Mouse (Mus musculus) left cerebral cortex, postnatal 25 days (tissue): ENCODE results near the gene Lgals4. TPM values are rescaled to one million over a fixed set of nuclear protein-coding genes. Genes with fewer than 3 reads are reported as not detected.
"Not testable (repeated sequence)": the region's sequence is repeated elsewhere in the genome, so short reads cannot be mapped to it uniquely, and the experiment has no call there.

Experiments used
- DNase-seq, 2 experiments: peaks; one replicate each; pipeline ENCODE4 v3.0.0; 2022; ENCODE audit warnings: low spot score in 2 of 2, mixed read lengths in 1 of 2
- intact Hi-C: fragments of 180-260 bp; cut with DNase I; formaldehyde crosslinking; loops from one replicate; pipeline ENCODE4 v1.15.1; 2025
- total RNA-seq, 2 experiments: library from RNA; stranded (reverse); gene quantifications; 2 replicates each; pipeline ENCODE4 v1.2.3; 2021

Lgals4 gene
- total RNA-seq, 2 experiments from 2014 or later, result 2.2 to 2.7 TPM

GRCm38 (mm10) chr7:28883039-28883438 is 49.4 kb downstream of the Lgals4 start:
- no peak for DNase-seq

GRCm38 (mm10) chr7:28883704-28884103 is 50.0 kb downstream of the Lgals4 start:
- intact Hi-C loops, DNase-seq: not testable (repeated sequence)

More at GRCm38 (mm10) chr7:28883039-28883438, 49.4 kb downstream of the Lgals4 start:
- intact Hi-C loops, result no loop called here

GRCm38 (mm10) chr7:28886486-28886885 is 52.8 kb downstream of the Lgals4 start:
- DNase-seq, result no peak
- intact Hi-C loops, result no loop called here

- no peak for DNase-seq
Measured at GRCm38 (mm10) chr7:28888701-28889161, 55.1 kb downstream of the Lgals4 start.

More at GRCm38 (mm10) chr7:28888701-28889161, 55.1 kb downstream of the Lgals4 start:
- intact Hi-C loops, result no loop called here

Other genes with a start within 250 kb of the Lgals4 start
- 10 to 100 TPM; 65.2 to 68.7 TPM for gene Samd4b, start 235.7 kb upstream of the Lgals4 start, total RNA-seq
- gene Pak4, start 235.7 kb upstream of the Lgals4 start, total RNA-seq, result 1 to 10 TPM; 8.1 to 8.3 TPM
- 1 to 10 TPM; 1.1 to 1.6 TPM for gene Acp7, start 202.5 kb upstream of the Lgals4 start, total RNA-seq
- gene Fbxo27, start 141.0 kb upstream of the Lgals4 start, total RNA-seq, result 10 to 100 TPM; 21.6 to 21.8 TPM
- 1 to 10 TPM in 1 of 2 experiments, under 1 TPM in 1; 0.76 to 1.3 TPM for gene Fbxo17, start 117.0 kb upstream of the Lgals4 start, total RNA-seq
- gene Mrps12, start 92.0 kb upstream of the Lgals4 start, total RNA-seq, result 10 to 100 TPM; 60.3 to 67.4 TPM
- gene Sars2, start 91.9 kb upstream of the Lgals4 start, total RNA-seq, result 10 to 100 TPM; 13.1 to 14.4 TPM
- 1 to 10 TPM in 1 of 2 experiments, under 1 TPM in 1; 0.92 to 1.2 TPM for gene Ccer2, start 77.7 kb upstream of the Lgals4 start, total RNA-seq
- gene Sirt2, start 67.1 kb upstream of the Lgals4 start, total RNA-seq, result 100 to 1,000 TPM; 151 to 166 TPM
- gene Nfkbib, start 66.3 kb upstream of the Lgals4 start, total RNA-seq, result 10 to 100 TPM; 34.2 to 37.7 TPM
- 1 to 10 TPM; 2.4 to 2.9 TPM for gene Rinl, start 44.9 kb upstream of the Lgals4 start, total RNA-seq
- 100 to 1,000 TPM; 375 to 411 TPM for gene Hnrnpl, start 25.3 kb upstream of the Lgals4 start, total RNA-seq
- gene Ech1, start 8.6 kb upstream of the Lgals4 start, total RNA-seq, result 10 to 100 TPM; 41.5 to 46.6 TPM
- gene Lgals7, start 30.0 kb downstream of the Lgals4 start, total RNA-seq, result under 1 TPM in 1 of 2 experiments, not detected in 1; 0.50 TPM
- gene Capn12, start 47.6 kb downstream of the Lgals4 start, total RNA-seq, result under 1 TPM; 0.32 to 0.66 TPM
- gene Actn4, start 128.5 kb downstream of the Lgals4 start, total RNA-seq, result 100 to 1,000 TPM; 190 to 202 TPM
- gene Eif3k, start 148.0 kb downstream of the Lgals4 start, total RNA-seq, result 100 to 1,000 TPM; 175 to 185 TPM
- 1 to 10 TPM; 1.7 to 1.8 TPM for gene Map4k1, start 148.2 kb downstream of the Lgals4 start, total RNA-seq